Mouse (Mus musculus) frontal cortex, adult (tissue): Measurements from ENCODE around the gene Grid2ip.

Experiments
- ATAC-seq: cut with Nextera tagmentation; 2 replicates; pipeline ENCODE4 v1.9.2; 2017; ENCODE audit warnings: mild to moderate bottlenecking, moderate library complexity, mixed read lengths; ENCODE audit not compliant: low TSS enrichment

The Grid2ip gene

DNA sequence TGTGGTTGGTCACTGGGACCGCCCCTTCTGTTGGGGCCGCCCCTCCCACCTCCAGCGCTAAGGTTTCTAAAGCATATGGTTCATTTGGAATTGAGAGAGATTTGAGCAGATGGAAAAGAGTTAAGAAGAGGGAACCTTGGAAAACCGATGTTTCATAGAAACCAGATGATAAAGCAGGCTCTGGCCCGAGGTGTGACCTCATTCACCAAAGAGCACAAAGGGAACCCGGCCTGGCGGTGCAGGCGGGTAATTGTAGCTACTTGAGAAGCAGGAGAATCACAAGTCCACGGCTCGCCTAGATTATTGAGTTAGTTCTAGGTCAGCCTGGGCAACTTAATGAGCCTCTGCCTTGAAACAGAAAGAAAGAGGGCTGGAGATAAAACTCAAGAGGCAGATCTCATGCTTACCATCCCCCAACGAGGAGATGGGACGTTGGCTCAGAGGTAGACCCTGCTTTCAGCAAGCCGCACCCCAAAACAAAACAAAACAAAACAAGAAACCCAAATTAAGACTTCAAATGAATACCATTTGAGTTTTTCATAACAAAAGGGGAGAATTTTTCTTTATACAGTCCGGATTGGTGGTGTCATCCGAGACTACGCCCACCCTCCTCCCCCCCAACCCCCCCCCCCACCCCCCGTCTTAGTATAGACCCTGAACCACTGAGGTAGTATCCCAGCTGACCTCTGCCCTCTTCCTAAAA is at the start of gene Grid2ip:
Grid2ip (plus strand) TSS at position 653 of the 703 bp plus-strand sequence.
- no peak for ATAC-seq

DNA sequence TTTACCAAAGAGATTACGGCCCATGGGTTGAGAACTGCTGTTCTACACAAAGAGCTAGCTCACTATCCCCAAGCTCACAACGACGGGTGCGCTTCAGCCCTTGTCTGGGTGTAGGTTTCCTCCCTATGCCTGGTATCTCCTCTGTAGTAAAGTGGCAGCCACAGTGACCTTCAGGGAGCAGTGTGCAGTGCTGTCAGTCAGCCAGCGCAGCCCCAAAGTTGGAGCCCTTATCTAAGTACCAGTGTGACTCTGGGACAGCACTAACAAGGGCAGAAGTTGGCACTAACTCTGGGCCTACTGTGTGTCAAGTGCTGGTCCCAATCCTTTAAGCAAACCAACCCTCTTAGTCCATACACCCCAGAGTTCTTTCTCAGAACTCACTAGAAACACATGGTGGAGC is 48.3 kb upstream of the Grid2ip start:
- ATAC-seq, result no peak

DNA sequence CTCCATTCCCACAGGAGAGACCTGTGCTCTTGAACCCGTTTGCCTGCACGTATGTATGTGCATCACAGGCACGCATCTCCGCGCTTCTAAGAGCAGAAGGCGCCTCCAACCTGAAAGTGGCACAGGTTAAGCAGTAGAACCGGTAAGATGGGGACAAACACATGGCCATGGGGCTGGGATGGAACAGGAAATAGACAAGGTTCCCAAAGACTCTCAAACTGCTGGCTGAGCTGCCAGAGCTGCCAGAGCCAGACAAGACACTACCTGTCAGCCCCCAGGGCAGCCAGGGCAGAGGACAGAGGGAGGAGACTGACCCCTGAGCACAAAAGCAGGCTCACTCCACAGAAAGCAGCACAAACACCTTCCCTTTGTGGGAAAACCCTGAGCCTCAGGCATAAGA is 47.2 kb upstream of the Grid2ip start:
- ATAC-seq, result no peak

DNA sequence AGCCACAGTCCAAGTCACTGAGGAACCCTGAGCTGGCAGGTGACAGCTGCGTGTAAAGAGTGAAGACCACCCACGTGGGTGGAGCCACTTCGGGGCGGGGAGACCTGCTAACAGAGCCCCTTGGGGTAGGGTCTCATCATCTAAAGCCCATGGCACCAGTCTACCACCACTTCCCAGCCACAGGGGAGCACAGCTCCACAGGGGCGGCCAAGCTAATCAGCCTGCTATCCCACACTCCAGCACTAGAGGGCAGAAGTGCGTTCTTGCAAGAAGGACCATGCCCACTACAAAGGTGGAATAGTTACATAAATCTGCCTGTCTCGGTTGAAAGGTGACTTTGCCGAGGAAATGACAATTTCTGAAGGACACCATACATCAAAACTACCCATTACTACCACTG is 45.3 kb upstream of the Grid2ip start:
- ATAC-seq, result no peak; the same call in 1 of the 2 replicates

DNA sequence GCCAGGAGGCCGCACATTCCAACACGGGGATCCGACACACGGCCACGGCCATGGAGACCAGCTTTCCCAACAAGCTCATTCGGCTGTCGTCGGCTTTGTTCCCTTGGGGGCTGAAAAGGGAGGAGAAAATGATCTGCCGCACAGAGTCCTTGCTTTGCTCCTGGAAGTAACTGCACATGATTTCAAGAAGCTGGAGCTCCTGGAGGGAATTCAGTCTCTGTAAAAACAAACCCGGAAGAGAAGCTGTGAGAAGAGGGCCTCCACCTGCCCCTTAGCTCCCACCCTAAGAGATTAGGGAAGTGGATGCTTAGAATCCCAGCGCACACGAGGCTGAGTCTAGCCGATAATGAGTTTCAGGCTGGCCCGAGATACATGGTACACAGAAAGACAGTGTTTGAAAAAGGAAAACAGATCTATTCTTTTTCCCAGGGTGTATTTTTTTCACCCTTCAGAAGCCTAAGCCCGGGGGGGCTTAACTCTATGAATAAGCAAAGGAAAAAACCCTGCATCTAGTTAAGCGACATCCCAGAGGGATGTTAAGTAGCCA is 42.9 kb upstream of the Grid2ip start:
- ATAC-seq, result no peak

DNA sequence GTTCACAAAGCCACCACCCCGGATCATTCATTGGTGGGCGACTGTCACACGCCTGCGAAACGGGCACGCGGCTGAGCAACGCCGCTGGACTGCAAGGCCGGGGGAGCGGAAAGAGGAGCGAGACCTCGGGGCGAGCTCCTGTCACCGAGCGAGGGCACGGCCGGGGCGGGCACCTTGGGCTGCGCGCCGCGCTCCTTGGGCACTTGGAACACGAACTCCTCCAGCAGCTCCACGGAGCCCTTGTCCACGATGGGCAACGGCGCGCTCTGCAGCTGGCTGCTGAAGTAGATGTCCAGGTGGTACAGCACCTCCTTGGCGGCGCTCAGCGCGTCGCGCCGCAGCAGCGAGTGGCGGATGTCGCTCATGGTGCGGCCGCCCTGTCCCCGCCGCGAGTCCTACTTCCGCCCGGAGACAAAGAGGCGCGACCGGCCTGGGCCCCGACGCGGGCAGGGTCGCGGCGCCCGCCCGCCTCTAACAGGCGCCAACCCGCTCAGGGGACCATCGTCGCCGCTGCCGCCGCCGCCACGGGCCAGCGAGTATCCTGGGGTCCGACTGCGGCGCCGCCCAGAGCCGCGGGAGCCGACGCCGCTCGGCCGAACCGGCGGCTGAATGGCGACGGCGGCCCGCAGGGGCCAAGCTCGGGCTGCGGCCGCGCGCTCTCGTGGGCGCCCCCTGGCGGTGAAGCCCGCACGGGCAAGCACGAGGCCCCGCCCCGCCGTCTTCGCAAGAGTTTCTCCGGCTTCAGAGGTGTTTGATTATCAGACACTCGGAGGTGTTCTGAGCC is 42.2 kb upstream of the Grid2ip start, which contains the start of gene E130309D02Rik:
E130309D02Rik (minus strand) TSS at position 631 of the 784 bp plus-strand sequence.
- peak; percentile 79 for ATAC-seq

DNA sequence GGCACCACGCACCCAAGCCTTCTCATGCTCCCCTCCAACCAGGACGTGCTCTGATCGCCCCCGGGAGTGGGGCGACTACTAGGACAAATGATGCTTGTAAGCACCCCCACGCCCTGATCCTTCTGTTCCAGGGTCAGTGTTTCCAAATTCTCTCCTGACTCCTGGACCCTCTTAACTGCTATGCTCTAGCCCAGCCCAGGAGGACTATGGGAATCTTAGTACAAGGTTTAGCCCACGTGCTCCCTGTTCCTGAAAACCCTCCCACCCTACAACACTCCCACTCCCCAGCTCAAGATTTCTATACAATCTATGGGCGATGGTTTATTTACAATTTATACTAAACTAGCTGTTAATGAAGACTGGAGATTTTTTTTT is 41.6 kb upstream of the Grid2ip start:
- ATAC-seq, result no peak

DNA sequence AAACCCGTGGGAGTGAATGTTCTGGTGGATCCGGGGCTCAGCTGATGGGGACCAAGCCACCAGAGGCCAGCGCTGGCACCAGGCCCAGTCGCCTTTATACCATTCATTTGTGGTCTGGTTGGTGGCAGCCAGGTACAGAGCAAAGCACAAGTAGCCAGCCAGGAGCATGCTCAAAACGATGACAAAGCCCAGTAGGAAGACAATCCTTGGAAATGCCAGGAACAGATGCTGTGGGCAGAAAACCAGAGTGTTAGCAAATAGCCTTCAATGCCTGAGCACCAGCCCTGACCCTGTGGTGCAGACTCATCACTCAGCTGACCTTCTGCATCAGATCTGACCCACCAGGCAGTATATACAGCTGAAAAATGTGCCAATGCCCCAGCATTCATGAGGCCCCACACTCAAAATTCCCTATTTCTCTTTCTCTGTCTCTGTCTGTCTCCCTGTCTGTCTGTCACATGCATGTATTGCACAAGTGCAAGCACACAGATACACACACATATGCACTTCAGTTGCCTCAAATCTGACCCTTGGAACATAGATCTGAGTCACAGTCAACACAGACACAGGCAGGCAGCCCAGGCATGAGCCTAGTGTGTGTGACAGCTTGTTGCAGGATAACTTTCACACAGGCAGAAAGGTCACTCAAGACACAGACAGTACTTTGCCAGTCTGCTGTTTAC is 40.4 kb upstream of the Grid2ip start:
- ATAC-seq, result no peak

DNA sequence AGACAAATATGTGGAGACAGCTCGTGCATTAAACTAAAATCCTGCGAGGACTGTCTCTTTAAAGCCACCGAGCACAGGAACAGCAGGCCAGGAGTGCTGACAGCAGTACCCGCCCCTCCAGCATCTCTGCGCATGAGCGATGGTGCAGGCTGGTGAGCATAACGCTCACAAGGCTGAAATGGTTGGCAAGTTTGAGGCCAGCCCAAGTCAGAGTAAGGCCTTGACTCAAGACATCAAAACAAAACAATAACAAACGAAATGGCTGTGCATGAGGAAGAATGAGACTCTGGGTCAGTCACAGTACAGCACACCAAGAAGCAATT is 39.9 kb upstream of the Grid2ip start:
- ATAC-seq, result no peak

DNA sequence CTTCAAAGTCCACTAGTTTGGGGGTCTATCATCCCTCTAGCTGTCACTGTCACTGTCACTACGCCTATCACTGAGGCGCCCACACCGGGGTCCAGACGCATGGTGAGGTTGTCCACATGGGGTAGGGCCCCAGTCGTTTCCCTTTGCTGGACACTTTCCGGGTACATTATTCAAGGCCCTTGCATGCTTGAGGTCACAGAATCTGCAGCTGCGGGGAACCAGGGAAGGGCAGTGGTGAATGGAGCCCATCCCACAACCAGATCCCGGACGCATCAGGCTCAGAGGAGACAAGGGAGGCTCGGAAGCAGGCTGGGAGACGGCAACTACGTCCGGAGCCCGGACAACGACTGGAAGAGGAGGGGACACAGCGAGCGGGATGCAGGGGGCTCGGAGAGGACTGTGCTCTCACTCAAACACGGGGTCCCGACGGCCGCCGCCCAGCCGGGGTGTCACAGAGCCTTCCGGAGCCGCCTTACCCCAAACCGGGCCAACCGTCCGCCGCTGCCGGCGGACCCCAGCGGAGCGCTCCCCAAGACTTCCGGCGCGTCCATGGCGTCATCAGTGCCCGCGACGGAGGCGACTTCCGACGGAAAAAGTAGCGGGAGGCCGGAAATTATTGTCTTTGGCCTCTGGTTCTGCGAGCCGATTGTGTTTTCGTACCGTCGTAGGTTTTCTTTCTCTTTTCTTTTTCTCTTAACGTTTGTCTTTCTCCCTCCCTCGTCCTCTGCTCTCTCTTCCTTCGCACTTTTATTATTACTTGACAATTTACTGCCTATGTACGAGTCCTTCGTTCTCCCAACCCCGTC is 28.2 kb upstream of the Grid2ip start, which contains the start of gene Zdhhc4:
Zdhhc4 (minus strand) TSS at position 567 of the 806 bp plus-strand sequence.
- ATAC-seq, result peak; percentile 76

DNA sequence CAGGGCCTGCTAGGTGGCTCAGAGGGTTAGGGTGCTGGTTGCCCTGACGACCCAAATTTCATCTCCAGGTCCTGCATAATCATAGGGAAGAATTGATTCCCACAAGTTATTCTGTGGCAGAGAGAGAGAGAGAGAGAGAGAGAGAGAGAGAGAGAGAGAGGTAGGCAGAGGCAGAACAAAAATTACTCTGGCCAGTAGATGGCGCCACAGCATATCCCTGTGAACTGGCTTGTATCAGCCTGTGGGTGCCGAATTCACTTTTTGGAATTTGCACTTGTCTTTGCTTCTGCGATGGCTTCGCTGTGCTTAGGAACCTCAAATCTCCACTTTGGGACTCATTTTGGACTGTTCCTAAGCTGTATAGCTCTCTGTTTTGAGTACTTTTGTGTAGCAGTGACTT is 23.3 kb upstream of the Grid2ip start:
- peak; percentile 70 for ATAC-seq

DNA sequence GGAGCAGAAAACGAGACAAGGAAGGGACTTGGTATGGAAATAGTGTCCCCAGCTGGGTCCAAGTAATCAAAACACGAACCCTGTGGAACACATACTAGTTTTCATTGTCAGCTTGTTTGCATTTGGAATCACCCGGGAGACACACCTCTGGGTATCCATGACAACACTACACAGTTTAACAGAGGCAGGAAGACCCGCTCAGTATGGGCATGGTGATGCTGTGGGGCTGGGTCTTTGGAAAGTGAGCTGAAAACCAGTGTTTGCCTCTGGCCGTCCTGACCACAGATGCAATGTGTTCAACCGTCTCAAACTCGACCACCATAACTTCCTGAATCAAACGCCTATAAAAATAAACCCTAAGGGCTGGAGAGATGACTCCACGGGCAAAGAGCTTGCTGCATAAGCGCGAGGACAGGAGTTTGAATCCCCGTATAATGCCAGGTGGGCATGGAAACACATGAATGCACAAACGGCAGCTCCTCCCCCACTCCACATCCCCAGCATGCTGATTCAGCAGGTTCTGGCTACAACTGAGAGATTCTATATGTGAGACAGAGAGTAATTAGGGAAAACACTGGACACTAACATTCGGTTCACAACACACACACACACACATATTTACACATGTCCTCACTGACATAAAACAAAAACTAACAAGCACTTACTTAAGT is 22.6 kb upstream of the Grid2ip start:
- ATAC-seq, result no peak

DNA sequence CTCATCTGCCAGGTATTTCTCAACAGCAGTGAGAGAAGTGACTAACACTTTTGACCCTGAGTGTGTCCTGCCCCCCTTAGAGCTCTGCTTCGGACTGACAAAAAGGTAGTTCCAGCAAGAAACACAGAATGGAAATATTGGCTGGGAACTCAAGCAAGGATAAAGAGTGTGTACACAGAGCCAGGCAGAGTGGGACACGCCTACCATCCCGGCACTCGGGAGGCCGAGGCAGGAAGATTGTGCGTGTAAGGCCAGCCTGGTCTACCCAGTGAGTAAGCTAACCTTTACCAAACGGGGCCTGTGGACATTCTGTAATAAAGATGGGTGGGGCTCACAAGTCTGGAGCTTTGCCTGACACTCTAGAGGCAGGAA is 22.1 kb upstream of the Grid2ip start:
- no peak for ATAC-seq

DNA sequence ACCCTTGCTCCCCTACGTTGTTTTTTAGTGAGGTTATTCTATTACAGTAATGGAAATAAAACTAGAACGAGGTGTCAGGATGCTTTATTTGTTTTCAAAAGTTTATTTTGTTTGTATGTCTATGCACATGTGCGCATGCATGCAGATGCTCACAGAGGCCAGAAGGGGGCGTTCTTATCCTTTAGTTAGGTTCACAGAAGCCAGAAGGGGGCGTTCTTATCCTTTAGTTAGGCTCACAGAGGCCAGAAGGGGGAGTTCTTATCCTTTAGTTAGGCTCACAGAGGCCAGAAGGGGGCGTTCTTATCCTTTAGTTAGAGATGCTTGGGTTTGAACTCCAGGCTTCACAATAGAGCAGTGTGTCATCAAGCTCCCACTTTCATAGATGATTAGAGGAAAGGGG is 20.6 kb upstream of the Grid2ip start:
- no peak for ATAC-seq

DNA sequence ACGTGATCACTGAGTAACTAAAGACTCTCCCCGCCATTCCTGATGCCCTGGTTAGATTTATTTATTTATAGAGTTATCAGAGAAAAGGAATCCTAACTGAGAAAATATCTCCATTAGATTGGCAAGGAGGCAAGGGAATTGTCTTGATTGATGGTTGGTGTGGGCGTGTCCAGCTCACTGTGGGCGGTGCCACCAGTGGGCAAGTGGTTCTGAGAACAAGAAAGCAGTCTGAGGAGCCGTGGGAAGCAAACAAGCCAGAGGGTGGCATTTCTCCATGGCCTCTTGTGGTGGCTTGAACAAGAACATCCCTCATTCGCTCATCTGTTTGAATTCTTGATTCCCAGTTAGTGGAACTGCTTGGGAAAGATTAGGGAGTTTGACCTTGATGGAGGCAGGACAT is 17.5 kb upstream of the Grid2ip start:
- ATAC-seq, result no peak

DNA sequence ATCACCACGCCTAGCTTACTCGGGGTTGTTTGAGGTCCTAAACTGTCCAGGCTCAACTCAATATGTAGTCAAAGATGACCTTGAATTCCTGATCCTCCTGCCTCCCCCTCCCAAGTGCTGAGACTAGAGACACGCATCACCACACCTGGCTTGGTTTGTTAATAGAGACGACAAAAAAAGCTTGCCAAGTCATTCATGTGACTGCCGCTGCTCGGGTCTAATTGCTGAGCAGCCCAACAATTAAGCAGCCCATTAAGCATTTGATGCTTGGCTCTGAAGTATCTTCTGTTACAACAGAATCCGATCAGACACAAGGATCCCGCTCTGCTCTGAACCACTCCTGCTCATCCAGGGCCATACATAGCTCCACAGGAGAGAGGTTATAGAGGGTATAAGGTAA is 10.8 kb upstream of the Grid2ip start:
- ATAC-seq, result no peak

DNA sequence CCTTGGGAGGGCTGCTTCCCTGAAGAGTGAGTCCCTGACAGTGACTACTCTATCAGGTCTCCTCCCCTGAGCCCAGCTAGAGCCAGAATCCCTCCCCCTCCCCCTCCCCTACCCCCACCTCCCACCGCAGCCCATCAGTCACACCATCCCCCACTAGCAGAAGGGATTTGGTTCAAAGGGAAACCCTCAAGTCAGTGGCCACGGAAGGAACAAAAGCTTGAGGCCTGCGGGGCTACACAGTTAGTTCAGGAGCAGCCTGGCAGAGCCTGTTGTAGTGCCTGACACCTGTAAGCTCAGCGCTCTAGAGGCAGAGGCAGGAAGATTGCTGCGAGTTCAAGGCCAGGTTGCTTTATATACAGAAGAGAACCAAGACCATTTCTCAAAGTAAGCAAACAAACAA is 1.1 kb upstream of the Grid2ip start:
- no peak for ATAC-seq

DNA sequence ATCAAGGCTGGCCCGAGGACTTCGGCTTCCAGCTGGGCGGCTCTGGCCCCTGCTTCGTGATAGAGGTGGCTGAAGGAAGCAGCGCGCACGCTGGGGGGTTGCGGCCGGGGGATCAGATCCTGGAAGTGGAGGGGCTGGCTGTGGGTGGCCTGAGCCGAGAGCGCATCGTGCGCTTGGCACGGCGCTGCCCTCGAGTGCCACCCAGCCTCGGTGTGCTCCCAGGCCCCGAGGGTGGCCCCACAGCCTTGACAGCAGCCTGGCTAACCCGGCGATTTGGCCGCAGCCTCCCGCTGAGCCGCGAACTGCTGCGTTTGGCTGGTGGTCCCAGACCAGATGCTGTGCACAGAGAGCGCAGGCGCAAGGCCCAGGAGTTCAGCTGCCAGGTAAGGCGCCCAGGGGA is 426 bp downstream of the Grid2ip start:
- ATAC-seq, result no peak

DNA sequence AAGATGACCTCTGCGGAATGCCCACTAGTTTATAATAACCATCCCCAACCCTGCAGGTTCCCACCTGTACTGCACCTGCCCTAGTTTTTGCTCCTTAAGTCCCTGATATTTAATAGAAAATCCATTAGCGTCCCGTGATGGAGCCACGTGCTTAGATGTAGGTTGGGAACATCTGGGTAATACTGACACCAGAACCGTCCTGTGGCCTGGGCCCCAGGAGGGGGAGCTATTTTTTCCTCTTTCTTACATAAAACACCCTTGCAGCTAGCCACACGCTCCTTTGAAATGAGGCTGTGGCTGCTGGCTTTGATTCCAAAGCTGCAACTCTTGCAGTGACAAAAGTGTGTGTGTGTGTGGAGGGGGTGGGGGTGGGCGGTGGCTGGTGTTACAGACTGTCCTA is 2.1 kb downstream of the Grid2ip start:
- peak; percentile 34; the same call in 1 of the 2 replicates for ATAC-seq

DNA sequence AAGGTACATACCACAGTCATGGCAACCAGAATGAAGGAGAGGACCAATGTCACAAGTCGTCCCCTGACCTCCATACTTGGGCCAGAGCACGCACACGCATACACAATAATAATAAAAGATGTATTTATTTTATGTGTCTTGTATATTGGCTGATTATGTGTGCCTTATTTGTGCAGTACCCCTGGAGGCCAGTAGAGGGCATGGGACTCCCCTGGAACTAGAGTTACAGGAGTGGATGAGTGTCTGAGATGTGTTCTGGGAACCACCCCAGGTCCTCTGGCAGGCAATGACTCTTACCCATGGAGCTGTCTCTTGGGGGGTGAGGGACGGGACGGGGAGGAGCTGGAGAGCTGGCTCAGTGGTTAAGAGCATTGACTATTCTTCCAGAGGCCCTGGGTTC is 2.9 kb downstream of the Grid2ip start:
- no peak for ATAC-seq

DNA sequence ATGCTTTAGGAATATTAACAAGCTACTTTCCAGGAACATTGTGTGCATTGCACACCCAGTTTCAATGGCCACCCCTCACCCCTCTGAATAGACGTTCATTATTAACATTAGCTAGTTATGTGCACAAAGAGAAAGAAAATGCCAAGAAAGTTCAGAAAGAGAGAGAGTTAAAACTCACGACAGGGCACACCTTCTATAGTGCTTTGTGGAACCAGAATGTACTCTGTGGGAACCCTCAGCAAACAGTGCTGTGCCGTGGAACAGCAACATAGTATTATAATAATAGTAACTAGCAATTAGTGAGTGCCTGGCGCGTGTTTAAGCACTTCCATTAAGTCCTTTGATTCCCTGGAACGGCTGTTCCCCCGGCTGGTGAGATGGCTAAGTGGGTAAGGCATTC is 4.3 kb downstream of the Grid2ip start:
- no peak for ATAC-seq
